13 mouse cellular contexts compared by ENCODE assay signal in the genomic region with DNA sequence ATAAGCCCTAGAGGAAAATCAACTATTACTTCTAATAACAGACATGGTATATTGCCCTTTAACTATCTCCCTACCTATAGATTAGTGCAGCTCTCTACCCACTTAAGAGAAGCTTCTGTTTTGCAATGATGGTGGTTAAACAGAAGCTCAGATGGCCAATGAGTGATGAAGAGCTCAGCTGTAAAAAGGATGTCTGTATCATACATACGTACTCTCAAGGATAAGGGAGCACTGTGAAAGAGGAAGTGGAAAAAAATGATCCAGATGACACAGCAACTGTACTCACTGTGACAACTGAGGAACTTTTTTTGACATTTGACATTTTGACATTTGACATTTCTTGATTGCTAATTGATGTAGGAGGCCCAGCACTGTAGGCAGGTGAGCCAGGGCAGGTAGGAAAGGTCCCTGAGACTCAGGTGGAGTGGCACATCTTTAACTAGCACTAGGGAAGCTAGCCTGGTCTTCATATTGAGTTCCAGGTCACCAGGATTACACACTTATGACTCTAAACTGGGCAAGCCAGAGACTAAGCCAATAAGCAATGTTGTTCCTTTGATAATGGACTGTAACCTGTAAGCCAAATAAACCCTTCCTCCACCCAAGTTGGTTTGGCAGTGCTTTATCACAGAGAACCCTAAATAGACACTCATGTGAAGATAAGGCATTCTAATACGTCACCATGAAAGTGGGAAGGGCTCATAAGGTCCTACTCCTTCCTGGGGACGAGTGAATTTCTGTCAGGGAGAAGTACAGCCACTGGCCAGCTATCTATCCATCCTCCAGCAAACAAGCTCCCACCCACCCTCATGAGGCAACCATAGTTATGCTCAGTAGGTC. TPM values are rescaled to one million over a fixed set of nuclear protein-coding genes. Genes with fewer than 3 reads are reported as not detected.
DNase-seq lines count a peak whose midpoint lies in the region; ATAC-seq and TF ChIP-seq lines count a peak whose summit lies in the region.
"Had no signal": no experiment of that assay in that cellular context is flagged by ENCODE, and none has a peak within 500 bp of the region (broad histone marks: within the 10 kb centered on the region; RNA-seq: fewer than 3 reads in every experiment).

No protein-coding gene starts in this region.

- peaks cover 4% of the 10 kb centered on the region for H3K4me1 ChIP-seq in heart, adult 2 months (ENCODE audit: control insufficient read depth, insufficient read depth, low read length)

- H3K36me3 ChIP-seq in heart, adult 2 months (ENCODE audit: control insufficient read depth, insufficient read depth, low read length), result peaks cover 39% of the 10 kb centered on the region

- no peak for TF ChIP-seq EP300 in heart, adult 2 months (IDR thresholded peaks at IDR 0.05; ENCODE audit: insufficient read depth, low read depth, low read length)

- TF ChIP-seq POLR2A in heart, adult 2 months (IDR thresholded peaks at IDR 0.05; ENCODE audit: insufficient read depth, low read depth, low read length), result no peak

- DNase-seq in heart, adult 2 months, result peak in 1 of 2 experiments; percentile 36
- no peak for DNase-seq in heart, postnatal 25 days (ENCODE audit: low spot score)
- peak; percentile 69 for DNase-seq in c-Kit-positive CD71-positive TER-119-positive erythroid progenitor cells, embryonic 14.5 days (ENCODE audit: low spot score)
- no peak for DNase-seq in kidney, postnatal 36 days
- DNase-seq in frontal cortex, postnatal 14 days (ENCODE audit: low spot score in 2 of 2), result no peak
- no peak for DNase-seq in cerebellum, postnatal 4 days (ENCODE audit: low spot score in 2 of 2)
- DNase-seq: adrenal gland, postnatal 36 days; B cell, adult 2 months; lung, embryonic 14.5 days had no signal

- no peaks in the 10 kb centered on the region; the same call in 1 of the 2 replicates for H3K79me2 ChIP-seq in heart, adult 2 months (replicated peaks; ENCODE audit: control insufficient read depth, insufficient read depth, low read length)

- no peak overlapping the region for H3K9ac ChIP-seq in heart, adult 2 months (ENCODE audit: low read depth, low read length)
- H3K9ac ChIP-seq: forebrain, embryonic 12.5 days; kidney, embryonic 15.5 days; lung, embryonic 14.5 days had no signal

- 29% methylated on average over 3 of the region's 3 CpGs for WGBS in heart, adult 2 months

- no peaks in the 10 kb centered on the region for H3K27me3 ChIP-seq in heart, adult 2 months (ENCODE audit: control insufficient read depth, insufficient read depth, low read length)
- H3K27me3 ChIP-seq: forebrain, embryonic 12.5 days; kidney, embryonic 15.5 days had no signal

- no peak for TF ChIP-seq CTCF in heart, adult 2 months (IDR thresholded peaks at IDR 0.05)

- no peak overlapping the region for H3K4me3 ChIP-seq in heart, adult 2 months
- H3K4me3 ChIP-seq: forebrain, embryonic 12.5 days; kidney, embryonic 15.5 days had no signal

- peak overlapping the region; percentile 78 for H3K27ac ChIP-seq in heart, adult 2 months
- H3K27ac ChIP-seq: forebrain, embryonic 12.5 days; kidney, embryonic 15.5 days had no signal

- peak; percentile 48 to 66; a peak in 1 of 4 replicates for ATAC-seq in hematopoietic stem cell, adult 5-6 weeks (replicated peaks in 1 of 2; ENCODE audit: insufficient read depth in 1 of 2, low FRiP score in 2 of 2, low TSS enrichment in 1 of 2, low read depth in 1 of 2, poor library complexity in 2 of 2, severe bottlenecking in 2 of 2)
- peak; percentile 79 for ATAC-seq in megakaryocyte-erythroid progenitor cell, adult 5-6 weeks (replicated peaks; ENCODE audit: low FRiP score, low TSS enrichment, poor library complexity, severe bottlenecking)

- intact Hi-C loops in heart, adult 2 months (cut with DNase I), result no loop called here
- intact Hi-C loops in heart, postnatal 25 days (cut with DNase I), result no loop called here

RNA-seq across cellular contexts. Expression of a gene that starts 4.9 kb away (rescaled TPM):
- 10 to 100 TPM; 61.1 to 62.9 TPM for total RNA-seq in heart, adult 2 months (2021)
- 19.5 and 35.7 TPM in 2 replicates for polyA plus RNA-seq in heart, adult 2 months (2012; rRNA removed)
- total RNA-seq in heart, postnatal 25 days (2021), result 10 to 100 TPM; 69.0 to 75.5 TPM
- total RNA-seq in hematopoietic stem cell, adult 5-6 weeks (2017), result 104 and 116 TPM in 2 replicates
- total RNA-seq in megakaryocyte-erythroid progenitor cell, adult 5-6 weeks (2014; fragmentation: Nextera tagmentation), result 179 and 203 TPM in 2 replicates
- 146 and 149 TPM in 2 replicates for total RNA-seq in megakaryocyte-erythroid progenitor cell, adult 5-6 weeks (2017)

RNA-seq across cellular contexts. Expression of a gene that starts 31.0 kb away (rescaled TPM):
- total RNA-seq in heart, adult 2 months (2021), result 1 to 10 TPM; 1.9 to 3.0 TPM
- 1.9 and 2.7 TPM in 2 replicates for polyA plus RNA-seq in heart, adult 2 months (2012; rRNA removed)
- total RNA-seq in heart, postnatal 25 days (2021), result 1 to 10 TPM; 2.3 TPM
- total RNA-seq in hematopoietic stem cell, adult 5-6 weeks (2017), result 1.4 TPM in 1 of 2 replicates, not detected in the other
- total RNA-seq in megakaryocyte-erythroid progenitor cell, adult 5-6 weeks (2014; fragmentation: Nextera tagmentation), result 1.7 TPM in 1 of 2 replicates, not detected in the other
- 1.3 TPM in 1 of 2 replicates, not detected in the other for total RNA-seq in megakaryocyte-erythroid progenitor cell, adult 5-6 weeks (2017)
